Mouse (Mus musculus) ES-E14 (cell line): ENCODE results near the gene Acvr2a. TPM values are rescaled to one million over a fixed set of nuclear protein-coding genes. Genes with fewer than 3 reads are reported as not detected.
"Not testable (repeated sequence)": the region's sequence is repeated elsewhere in the genome, so short reads cannot be mapped to it uniquely, and the experiment has no call there.

Experiments used
- DNase-seq: peaks from one replicate; pipeline ENCODE4 v3.0.0-alpha.2; 2013; ENCODE audit warnings: low read depth, low spot score
- H3K27ac ChIP-seq: 2 replicates; pipeline ENCODE4 v1.5.1; 2012; ENCODE audit warnings: low read depth, mild to moderate bottlenecking, low read length, moderate library complexity, mixed read lengths; ENCODE audit not compliant: poor library complexity, insufficient read depth, severe bottlenecking
- H3K36me3 ChIP-seq: 2 replicates; pipeline ENCODE4 v1.6.1; 2012; ENCODE audit warnings: mild to moderate bottlenecking, low read length, moderate library complexity, mixed read lengths; ENCODE audit not compliant: control insufficient read depth, poor library complexity, insufficient read depth, severe bottlenecking
- H3K4me1 ChIP-seq, 2 experiments: fragments of 150-350 bp in 1 of 2; sonication (generic) in 1 of 2; 2 replicates each; pipeline ENCODE4 v1.6.1; 2012; ENCODE audit warnings: low read length in 2 of 2, mild to moderate bottlenecking in 1 of 2, mixed read lengths in 1 of 2; ENCODE audit not compliant: control insufficient read depth in 2 of 2, insufficient read depth in 2 of 2, poor library complexity in 1 of 2
- H3K4me3 ChIP-seq, 2 experiments: fragments of 150-350 bp in 1 of 2; sonication (generic) in 1 of 2; 2 replicates each; pipeline ENCODE4 v1.5.1; 2012; ENCODE audit warnings: low read length in 2 of 2, low read depth in 1 of 2, mild to moderate bottlenecking in 1 of 2, mixed read lengths in 1 of 2; ENCODE audit not compliant: insufficient read depth in 1 of 2, poor library complexity in 1 of 2, severe bottlenecking in 1 of 2
- H3K9ac ChIP-seq: 2 replicates; pipeline ENCODE4 v1.6.1; 2012; ENCODE audit warnings: low read depth, mild to moderate bottlenecking, low read length, mixed read lengths; ENCODE audit not compliant: poor library complexity, insufficient read depth, severe bottlenecking
- H3K9me3 ChIP-seq: fragments of 150-350 bp; sonication (generic); 2 replicates; pipeline ENCODE4 v1.6.1; 2012; ENCODE audit warnings: low read depth, mild to moderate bottlenecking, low read length; ENCODE audit not compliant: control insufficient read depth, insufficient read depth
- CHD2 ChIP-seq: IDR thresholded peaks from 2 replicates; pipeline ENCODE4 v1.6.1; 2014; ENCODE audit warnings: mild to moderate bottlenecking, low read depth, low read length, inconsistent platforms
- HCFC1 ChIP-seq: IDR thresholded peaks from 2 replicates; pipeline ENCODE4 v1.6.1; 2012; ENCODE audit warnings: low read length, inconsistent platforms, borderline replicate concordance; ENCODE audit not compliant: insufficient read depth
- MAFK ChIP-seq: IDR thresholded peaks from 2 replicates; pipeline ENCODE4 v1.6.1; 2014; ENCODE audit warnings: mild to moderate bottlenecking, low read depth, low read length, inconsistent platforms; ENCODE audit not compliant: insufficient read depth
- ZC3H11A ChIP-seq: IDR thresholded peaks from 2 replicates; pipeline ENCODE4 v1.6.1; 2012; ENCODE audit warnings: low read depth, mild to moderate bottlenecking, inconsistent platforms, low read length, borderline replicate concordance
- ZNF384 ChIP-seq: IDR thresholded peaks from 2 replicates; pipeline ENCODE4 v1.6.1; 2012; ENCODE audit warnings: low read depth, low read length, inconsistent platforms
- in situ Hi-C, 2 experiments: fragments of 600-800 bp; cut with MboI; formaldehyde crosslinking; loops; one replicate each; pipeline ENCODE4 v1.15.1; 2025; ENCODE audit warnings: low sequenced_read_pairs in 2 of 2, inconsistent platforms in 1 of 2; ENCODE audit not compliant: unreplicated experiment in 2 of 2
- total RNA-seq: library from RNA; depleted of rRNA; stranded (reverse); fragments of 300-350 nt; gene quantifications from 2 replicates; pipeline ENCODE4 v1.2.3, GENCODE M21; 2012

Gene Acvr2a
- total RNA-seq, 1 experiment = 12.7 TPM

GRCm38 (mm10) chr2:48846689-48847398 is 32.9 kb downstream of the Acvr2a start:
- no peaks in the 10 kb centered on the region for H3K4me1 ChIP-seq
- H3K4me3 ChIP-seq = no peak overlapping the region
- H3K36me3 ChIP-seq = no peaks in the 10 kb centered on the region
- no peak for DNase-seq
- in situ Hi-C loops = no loop called here
- TF ChIP-seq CHD2 (no peak), ZC3H11A (no peak), MAFK (no peak), HCFC1 (no peak), ZNF384 (no peak)
- H3K9me3 ChIP-seq = no peaks in the 10 kb centered on the region
- no peak overlapping the region for H3K9ac ChIP-seq
- H3K27ac ChIP-seq = no peak overlapping the region

GRCm38 (mm10) chr2:48865596-48865995 is 51.7 kb downstream of the Acvr2a start:
- DNase-seq, in situ Hi-C loops, H3K9me3 ChIP-seq, H3K9ac ChIP-seq, H3K4me3 ChIP-seq, H3K4me1 ChIP-seq, H3K27ac ChIP-seq, H3K36me3 ChIP-seq: not testable (repeated sequence)

GRCm38 (mm10) chr2:48868199-48868913 is 54.4 kb downstream of the Acvr2a start:
- Histone ChIP-seq H3K9me3 (no peaks in the 10 kb centered on the region), H3K27ac (no peak overlapping the region), H3K36me3 (no peaks in the 10 kb centered on the region), H3K9ac (no peak overlapping the region), H3K4me3 (no peak overlapping the region), H3K4me1 (peaks cover 1 to 2% of the 10 kb centered on the region in 2 experiments; a peak in 1 of 4 replicates)
- DNase-seq = no peak
- no peak for TF ChIP-seq HCFC1
- no peak for TF ChIP-seq ZC3H11A
- no peak for TF ChIP-seq CHD2
- no peak for TF ChIP-seq ZNF384
- no peak for TF ChIP-seq MAFK
- in situ Hi-C loops = no loop called here

- H3K4me3 ChIP-seq = no peak overlapping the region
- no peak overlapping the region for H3K27ac ChIP-seq
- no peaks in the 10 kb centered on the region for H3K9me3 ChIP-seq
- H3K36me3 ChIP-seq = no peaks in the 10 kb centered on the region
- TF ChIP-seq ZC3H11A = peak; percentile 62; the same call in 1 of the 2 replicates
- no peak for TF ChIP-seq CHD2
- peak; percentile 49 for DNase-seq
- H3K4me1 ChIP-seq = no peaks in the 10 kb centered on the region
- in situ Hi-C loops = loop anchor here (25.0 kb wide), 3 partner anchors 1099 to 1399 kb away; no protein-coding TSS in a partner anchor
- no peak overlapping the region for H3K9ac ChIP-seq
Measured at GRCm38 (mm10) chr2:48885945-48886344, 72.0 kb downstream of the Acvr2a start.

GRCm38 (mm10) chr2:48895186-48895585 is 81.3 kb downstream of the Acvr2a start:
- Histone ChIP-seq H3K9me3 (no peaks in the 10 kb centered on the region), H3K4me1 (no peaks in the 10 kb centered on the region), H3K36me3 (no peaks in the 10 kb centered on the region; the same call in 1 of the 2 replicates), H3K4me3 (no peak overlapping the region), H3K27ac (no peak overlapping the region), H3K9ac (no peak overlapping the region)
- TF ChIP-seq MAFK = peak; percentile 85
- TF ChIP-seq ZC3H11A = no peak
- no peak for DNase-seq
- in situ Hi-C loops = loop anchor here (25.0 kb wide), 3 partner anchors 1108 to 1408 kb away; no protein-coding TSS in a partner anchor
